Mouse (Mus musculus) thymus, adult 2 months (tissue): ENCODE data around the gene Tbk1. TPM values are rescaled to one million over a fixed set of nuclear protein-coding genes. Genes with fewer than 3 reads are reported as not detected.

Source experiments
- DNase-seq: peaks from one replicate; pipeline ENCODE4 v3.0.0; 2021
- H3K27ac ChIP-seq: fragments of 200-500 bp; 2 replicates; pipeline ENCODE4 v1.5.1; 2012; ENCODE audit warnings: low read length, control low read depth; ENCODE audit not compliant: control insufficient read depth, insufficient read depth
- H3K27me3 ChIP-seq: fragments of 200-500 bp; 2 replicates; pipeline ENCODE4 v1.6.1; 2012; ENCODE audit warnings: mild to moderate bottlenecking, low read length, moderate library complexity, mixed read lengths; ENCODE audit not compliant: control insufficient read depth, insufficient read depth
- H3K36me3 ChIP-seq: fragments of 200-500 bp; 2 replicates; pipeline ENCODE4 v1.6.1; 2012; ENCODE audit warnings: mild to moderate bottlenecking, low read length, moderate library complexity; ENCODE audit not compliant: control insufficient read depth, insufficient read depth
- H3K4me1 ChIP-seq: fragments of 200-500 bp; replicated peaks from 2 replicates; pipeline ENCODE4 v1.6.1; 2012; ENCODE audit warnings: low read length; ENCODE audit not compliant: control insufficient read depth, insufficient read depth
- H3K4me3 ChIP-seq: fragments of 200-500 bp; 2 replicates; pipeline ENCODE4 v1.5.1; 2012; ENCODE audit warnings: mild to moderate bottlenecking, low read length, control low read depth, moderate library complexity; ENCODE audit not compliant: control insufficient read depth, insufficient read depth
- CTCF ChIP-seq: fragments of 200-500 bp; IDR thresholded peaks from 2 replicates; pipeline ENCODE4 v1.5.1; 2012; ENCODE audit warnings: mild to moderate bottlenecking, control low read depth, low read length, moderate library complexity, borderline replicate concordance; ENCODE audit not compliant: control insufficient read depth, poor library complexity, insufficient read depth; ENCODE audit errors: extremely low read depth
- POLR2A ChIP-seq: fragments of 200-500 bp; IDR thresholded peaks from 2 replicates; pipeline ENCODE4 v1.6.1; 2012; ENCODE audit warnings: mild to moderate bottlenecking, low read length, control low read depth, moderate library complexity; ENCODE audit not compliant: control insufficient read depth, poor library complexity, insufficient read depth; ENCODE audit errors: extremely low read depth
- WGBS: fragments of 180-500 bp; shearing (Covaris S2); methylation state at CpG from one replicate; pipeline ENCODE4 v1.1.7; 2018; 5-methylcytosine and 5-hydroxymethylcytosine counted together
- polyA plus RNA-seq: library from polyadenylated mRNA; depleted of rRNA; stranded (reverse); fragments of >200 nt; gene quantifications from 2 replicates; pipeline ENCODE4 v1.2.3, GENCODE M21; 2012; rRNA removed

Tbk1 gene
- polyA plus RNA-seq: 16.4 and 19.6 TPM in 2 replicates

DNA sequence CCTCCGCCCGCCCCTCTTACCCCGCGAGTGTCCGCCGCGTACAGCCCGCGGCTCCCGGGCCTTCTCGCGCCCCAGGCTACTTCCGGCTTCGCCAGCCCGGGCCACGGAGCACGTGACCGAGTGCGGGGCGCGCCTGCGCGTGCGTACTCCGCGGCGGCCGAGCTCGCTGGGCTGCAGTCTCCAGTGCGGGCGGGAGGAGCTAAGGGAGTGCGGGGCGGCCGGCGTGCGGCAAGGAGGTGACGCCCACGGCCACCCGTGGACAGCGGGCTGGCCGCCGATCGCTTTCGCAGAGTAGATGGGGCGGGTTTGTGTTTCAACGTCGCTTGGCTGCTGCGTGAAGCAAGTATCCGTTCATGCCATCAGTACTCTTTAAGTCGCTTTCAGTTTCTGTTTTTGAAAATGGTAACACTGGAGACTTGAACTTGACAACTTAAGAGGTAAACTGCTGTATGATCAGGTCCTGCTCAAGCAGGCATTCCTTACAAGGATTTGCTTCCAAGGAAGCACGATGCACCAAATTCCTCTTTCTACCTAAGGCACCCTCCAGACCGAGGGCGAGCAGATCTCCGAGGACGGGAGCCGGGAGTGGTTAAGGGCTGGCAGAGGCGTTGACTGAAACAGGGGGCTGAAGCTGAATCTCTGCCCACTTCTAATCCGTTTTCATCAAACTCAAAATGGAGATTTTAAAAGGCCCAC is at the start of gene Tbk1:
Tbk1 (minus strand) TSS at position 113 of the 696 bp plus-strand sequence.
- TF ChIP-seq POLR2A (peak; percentile 93), CTCF (peak; percentile 48; the same call in 1 of the 2 replicates)
- Histone ChIP-seq H3K4me3 (peak within 1 kb of the TSS; percentile 72), H3K36me3 (peaks cover 8% of the 10 kb centered on the region; the same call in 1 of the 2 replicates), H3K4me1 (peaks cover 12% of the 10 kb centered on the region), H3K27ac (peak within 1 kb of the TSS; percentile 44), H3K27me3 (no peaks in the 10 kb centered on the region)
- DNase-seq: peak; percentile 93
- under 1% methylated on average over 56 of the region's 58 CpGs for WGBS

GRCm38 (mm10) chr10:121636276-121636675 is 49.7 kb upstream of the Tbk1 start:
- Histone ChIP-seq H3K4me1 (no peaks in the 10 kb centered on the region), H3K27me3 (0 out of 2 replicates have a peak, but pooled peaks cover 2% of the 10 kb centered on the region), H3K36me3 (no peaks in the 10 kb centered on the region), H3K4me3 (no peak overlapping the region), H3K27ac (no peak overlapping the region)
- WGBS: 96% methylated on average over 6 of the region's 6 CpGs
- TF ChIP-seq CTCF: no peak
- no peak for DNase-seq

DNA sequence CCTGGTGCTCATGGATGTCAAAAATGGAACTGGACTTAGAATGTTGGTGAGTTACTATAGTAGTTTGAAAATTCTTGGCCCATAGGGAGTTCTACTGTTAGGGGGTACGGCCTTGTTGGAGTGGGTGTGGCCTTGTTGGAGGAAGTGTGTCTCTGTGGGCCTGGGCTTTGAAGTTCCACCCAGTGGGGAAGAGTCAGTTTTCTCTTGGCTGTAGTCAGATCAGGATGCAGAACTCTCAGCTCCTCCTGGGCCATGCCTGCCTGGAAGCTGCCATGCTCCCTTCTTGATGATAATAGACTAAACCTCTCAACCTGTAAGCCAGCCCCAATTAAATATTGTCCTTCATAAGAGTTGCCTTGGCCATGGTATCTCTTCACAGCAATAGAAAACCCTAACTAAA is 47.6 kb upstream of the Tbk1 start:
- 9% methylated on average over 1 of the region's 1 CpGs for WGBS
- Histone ChIP-seq H3K4me1 (no peaks in the 10 kb centered on the region), H3K27ac (no peak overlapping the region), H3K27me3 (no peaks in the 10 kb centered on the region), H3K4me3 (no peak overlapping the region), H3K36me3 (no peaks in the 10 kb centered on the region)
- DNase-seq: no peak
- TF ChIP-seq POLR2A: no peak
- TF ChIP-seq CTCF: no peak

DNA sequence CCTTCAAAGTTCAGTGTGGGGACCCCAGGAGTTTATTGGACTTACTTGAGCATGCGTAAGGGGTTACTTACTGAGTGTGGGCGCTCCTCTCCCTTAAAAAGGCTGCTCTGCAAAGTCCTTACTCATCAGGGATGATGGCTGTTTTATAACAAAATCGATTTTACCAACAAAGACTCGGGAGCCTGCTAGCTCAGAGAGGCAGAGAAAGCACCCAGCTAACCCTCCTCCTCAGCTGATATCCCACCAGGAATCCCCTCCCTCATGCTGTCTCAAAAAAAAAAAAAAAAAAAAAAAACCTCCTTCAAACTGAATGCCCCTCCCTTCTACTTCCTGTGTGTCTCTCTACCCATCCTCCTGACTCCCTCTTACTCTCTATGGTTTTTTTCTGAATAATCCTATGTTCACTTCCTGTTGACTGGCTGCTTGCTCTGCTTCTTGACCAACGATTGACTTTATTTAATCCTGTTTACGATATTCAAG is 42.0 kb upstream of the Tbk1 start:
- H3K27me3 ChIP-seq: no peaks in the 10 kb centered on the region
- no peaks in the 10 kb centered on the region; the same call in 1 of the 2 replicates for H3K4me1 ChIP-seq
- DNase-seq: no peak
- no peak overlapping the region for H3K27ac ChIP-seq
- TF ChIP-seq POLR2A (no peak), CTCF (no peak)
- 93% methylated on average over 6 of the region's 6 CpGs for WGBS
- H3K36me3 ChIP-seq: no peaks in the 10 kb centered on the region
- no peak overlapping the region for H3K4me3 ChIP-seq

GRCm38 (mm10) chr10:121627216-121627852 is 40.7 kb upstream of the Tbk1 start:
- 88% methylated on average over 10 of the region's 10 CpGs for WGBS
- Histone ChIP-seq H3K36me3 (no peaks in the 10 kb centered on the region), H3K27ac (no peak overlapping the region), H3K27me3 (no peaks in the 10 kb centered on the region), H3K4me1 (no peaks in the 10 kb centered on the region; the same call in 1 of the 2 replicates), H3K4me3 (no peak overlapping the region)
- DNase-seq: no peak
- TF ChIP-seq POLR2A: no peak
- no peak for TF ChIP-seq CTCF

- peak; percentile 99 for DNase-seq
- no peaks in the 10 kb centered on the region for H3K27me3 ChIP-seq
- peak within 1 kb of the TSS; percentile 69 for H3K4me3 ChIP-seq
- under 1% methylated on average over 70 of the region's 70 CpGs for WGBS
- TF ChIP-seq CTCF (no peak; the same call in 1 of the 2 replicates), POLR2A (0 out of 2 replicates have a peak, but pooled peaks have one; percentile 24)
- no peaks in the 10 kb centered on the region for H3K36me3 ChIP-seq
- no peaks in the 10 kb centered on the region; the same call in 1 of the 2 replicates for H3K4me1 ChIP-seq
- H3K27ac ChIP-seq: no peak within 1 kb of the TSS
These were observed 39.7 kb upstream of the Tbk1 start, which contains the start of gene Xpot for GRCm38 (mm10) chr10:121626186-121626882. Gene Xpot (minus strand): TSS chr10:121626332.
